Mouse (Mus musculus) v-Abl transformed pro-B cells (cell line): Measurements from ENCODE around the gene Bricd5.
"Not testable (repeated sequence)": the region's sequence is repeated elsewhere in the genome, so short reads cannot be mapped to it uniquely, and the experiment has no call there.

Experiments used
- in situ Hi-C, 2 experiments: fragments of 400-800 bp; cut with MboI; formaldehyde crosslinking; loops; one replicate each; pipeline ENCODE4 v1.15.1; 2025; ENCODE audit not compliant: unreplicated experiment in 2 of 2

Gene Bricd5

DNA sequence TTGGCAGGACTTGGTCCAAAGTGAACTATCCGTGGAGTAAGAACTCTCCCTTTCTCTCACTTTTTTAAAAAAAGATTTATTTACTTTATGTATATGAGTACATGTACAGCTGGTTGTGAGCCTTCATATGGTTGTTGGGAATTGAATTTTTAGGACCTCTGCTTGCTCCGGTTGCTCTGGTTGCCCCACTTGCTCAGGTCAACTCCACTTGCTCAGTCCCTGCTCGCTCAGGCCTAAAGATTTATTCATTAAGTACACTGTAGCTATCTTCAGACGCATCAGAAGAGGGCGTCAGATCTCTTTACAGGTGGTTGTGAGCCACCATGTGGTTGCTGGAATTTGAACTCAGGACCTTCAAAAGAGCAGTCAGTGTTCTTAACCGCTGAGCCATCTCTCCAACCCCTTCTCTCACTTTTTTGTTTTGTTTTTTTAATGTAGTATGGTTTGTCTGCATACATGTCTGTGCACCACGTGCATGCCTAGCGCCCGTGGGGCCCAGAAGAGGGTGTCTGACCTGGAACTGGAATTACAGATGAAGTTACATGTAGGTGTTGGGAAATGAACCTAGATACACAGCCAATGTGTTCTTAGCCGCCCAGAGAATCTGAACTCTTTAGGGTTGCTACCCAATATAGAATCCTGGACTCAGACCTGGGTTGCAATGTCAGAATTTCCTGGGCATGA lies 18.0 kb upstream of the Bricd5 start:
- in situ Hi-C loops = not testable (repeated sequence)

DNA sequence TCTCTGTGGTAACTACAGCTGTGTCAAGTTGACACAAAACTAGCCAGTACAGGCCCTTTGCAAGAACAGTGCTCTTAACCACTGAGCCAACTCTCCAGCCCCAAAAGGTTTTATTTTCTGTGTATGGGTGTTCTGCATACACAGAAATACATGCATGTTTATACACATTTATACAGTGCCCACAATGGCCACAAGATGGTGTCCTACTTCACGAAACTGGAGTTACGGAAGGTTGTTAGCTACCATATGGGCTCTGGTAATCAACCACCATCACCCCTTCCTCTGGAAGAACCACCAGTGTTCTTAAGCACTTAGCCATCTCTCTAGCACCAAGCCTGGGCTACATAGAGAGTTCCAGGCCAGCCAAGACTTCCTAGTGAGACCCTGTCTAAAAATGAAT lies 12.1 kb upstream of the Bricd5 start:
- in situ Hi-C loops = no loop called here

DNA sequence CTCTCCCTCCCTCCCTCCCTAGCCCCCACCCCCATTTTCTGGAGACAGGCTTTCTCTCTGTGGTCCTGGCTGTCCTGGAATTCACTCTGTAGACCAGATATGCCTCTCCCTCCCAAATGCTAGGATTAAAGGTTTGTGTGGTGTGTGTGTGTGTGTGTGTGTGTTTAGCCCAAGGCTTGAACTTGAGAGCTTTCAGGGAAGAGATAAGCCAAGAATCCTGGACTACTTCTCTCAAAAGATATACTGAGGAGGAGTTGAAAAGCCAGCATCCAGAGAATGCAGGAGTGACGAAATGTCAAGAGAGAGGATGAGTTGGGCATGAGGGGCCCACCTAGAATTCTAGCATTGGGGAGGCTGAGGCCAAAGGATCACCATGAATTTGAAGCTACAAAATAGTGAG lies 10.8 kb upstream of the Bricd5 start:
- in situ Hi-C loops = no loop called here

GRCm38 (mm10) chr17:24463374-24464133 lies 10.1 kb upstream of the Bricd5 start:
- in situ Hi-C loops = no loop called here

DNA sequence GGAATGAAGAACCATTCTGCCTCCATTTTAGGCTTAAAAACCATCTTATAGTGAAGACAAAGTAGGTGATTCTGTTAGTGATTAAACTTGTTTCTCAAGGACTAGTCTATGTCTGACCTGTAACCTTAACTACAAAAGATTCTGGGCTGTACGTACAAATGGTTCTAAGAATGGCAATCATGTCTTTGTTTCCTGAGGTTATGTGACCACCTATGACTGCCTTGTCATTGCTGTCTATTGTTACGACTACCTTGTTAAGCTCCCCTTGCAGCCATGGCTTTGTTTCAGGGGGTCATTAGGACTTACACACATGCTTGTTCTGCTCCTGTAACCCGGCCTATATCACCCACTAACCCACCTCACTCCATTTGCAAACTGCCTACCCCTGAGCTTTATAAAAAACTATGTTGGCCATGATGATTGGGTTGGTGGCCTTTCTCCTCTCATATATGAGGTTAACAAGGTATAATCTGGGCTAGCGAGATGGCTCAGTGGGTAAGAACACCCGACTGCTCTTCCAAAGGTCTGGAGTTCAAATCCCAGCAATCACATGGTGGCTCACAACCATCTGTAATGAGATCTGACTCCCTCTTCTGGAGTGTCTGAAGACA lies 4.9 kb upstream of the Bricd5 start:
- in situ Hi-C loops = no loop called here

GRCm38 (mm10) chr17:24469336-24469909 lies 4.3 kb upstream of the Bricd5 start:
- in situ Hi-C loops = no loop called here

GRCm38 (mm10) chr17:24469910-24470602 lies 3.6 kb upstream of the Bricd5 start, which contains the start of the genes E4f1 and Pgp:
TSS of gene E4f1 (minus strand) at chr17:24470313.
TSS of gene Pgp (plus strand) at chr17:24470392.
- in situ Hi-C loops = no loop called here

- in situ Hi-C loops = no loop called here
These were observed 2.8 kb upstream of the Bricd5 start for GRCm38 (mm10) chr17:24470701-24471527.

GRCm38 (mm10) chr17:24472512-24472911 lies 1.2 kb upstream of the Bricd5 start:
- in situ Hi-C loops = no loop called here

- in situ Hi-C loops = no loop called here
These were observed 873 bp downstream of the Bricd5 start for GRCm38 (mm10) chr17:24474557-24474956.

DNA sequence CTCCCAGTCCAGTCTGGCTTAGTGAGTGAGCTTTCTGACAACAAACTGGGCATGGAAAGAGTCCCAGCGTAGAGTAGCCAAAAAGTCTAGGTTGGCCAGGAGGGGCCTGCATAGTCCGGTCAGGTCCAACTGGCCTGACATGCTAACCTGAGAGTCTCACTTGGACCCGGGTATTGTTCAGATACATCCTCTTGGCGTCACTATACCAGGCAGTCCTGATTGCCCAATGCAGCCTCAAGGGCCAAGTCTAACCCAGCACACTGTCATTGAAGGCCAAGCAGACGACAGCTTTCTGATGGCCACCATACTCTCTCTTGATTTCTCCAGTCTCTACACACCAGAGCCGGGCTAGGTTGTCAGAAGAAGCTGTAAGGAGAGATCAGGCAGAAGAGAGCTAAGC lies 1.9 kb downstream of the Bricd5 start:
- in situ Hi-C loops = no loop called here

- in situ Hi-C loops = no loop called here
These were observed 2.5 kb downstream of the Bricd5 start for GRCm38 (mm10) chr17:24476022-24476776.

DNA sequence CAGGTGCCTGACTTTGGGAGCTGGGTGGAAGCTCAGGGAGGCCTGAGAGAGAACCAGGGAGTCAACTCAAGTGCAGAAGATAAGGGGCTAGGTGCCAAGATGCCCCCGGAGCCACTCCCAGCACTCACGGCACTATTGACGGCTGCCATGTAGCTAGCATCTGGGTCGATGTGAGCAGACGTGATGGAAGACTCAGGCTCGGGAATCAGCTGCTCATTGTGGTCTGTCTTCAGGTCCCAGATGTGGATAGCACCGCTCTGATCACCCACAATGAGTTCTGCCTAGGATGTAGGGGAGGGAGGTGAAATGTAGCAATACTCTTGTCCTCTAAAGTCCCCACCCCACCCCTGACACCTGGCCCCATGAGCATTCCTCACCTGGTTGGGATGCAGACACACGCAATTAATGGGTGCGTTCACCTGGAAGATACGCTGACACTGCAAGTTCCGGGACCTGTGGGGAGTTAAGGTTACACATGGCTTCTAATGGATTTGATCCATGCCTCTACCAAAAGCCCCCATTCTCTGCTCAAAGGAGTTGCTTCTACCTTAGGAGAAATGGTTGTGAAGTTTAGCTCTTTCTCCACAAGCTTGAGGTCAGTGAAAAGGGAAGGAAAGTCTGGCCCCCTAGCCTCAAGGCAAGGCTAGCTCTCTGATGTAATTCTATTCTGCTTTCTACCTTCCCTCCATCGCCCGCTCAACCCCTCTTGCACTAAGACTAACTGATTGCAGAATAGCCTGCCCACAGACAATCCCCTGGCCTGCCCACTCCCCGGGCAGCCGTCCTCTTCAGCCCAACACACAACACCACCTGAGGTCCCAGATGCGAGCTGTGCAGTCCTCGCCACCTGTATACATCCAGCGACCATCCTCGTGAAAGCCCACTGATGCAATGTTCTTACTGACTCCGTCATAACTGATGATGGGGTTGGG lies 3.6 kb downstream of the Bricd5 start:
- in situ Hi-C loops = no loop called here

DNA sequence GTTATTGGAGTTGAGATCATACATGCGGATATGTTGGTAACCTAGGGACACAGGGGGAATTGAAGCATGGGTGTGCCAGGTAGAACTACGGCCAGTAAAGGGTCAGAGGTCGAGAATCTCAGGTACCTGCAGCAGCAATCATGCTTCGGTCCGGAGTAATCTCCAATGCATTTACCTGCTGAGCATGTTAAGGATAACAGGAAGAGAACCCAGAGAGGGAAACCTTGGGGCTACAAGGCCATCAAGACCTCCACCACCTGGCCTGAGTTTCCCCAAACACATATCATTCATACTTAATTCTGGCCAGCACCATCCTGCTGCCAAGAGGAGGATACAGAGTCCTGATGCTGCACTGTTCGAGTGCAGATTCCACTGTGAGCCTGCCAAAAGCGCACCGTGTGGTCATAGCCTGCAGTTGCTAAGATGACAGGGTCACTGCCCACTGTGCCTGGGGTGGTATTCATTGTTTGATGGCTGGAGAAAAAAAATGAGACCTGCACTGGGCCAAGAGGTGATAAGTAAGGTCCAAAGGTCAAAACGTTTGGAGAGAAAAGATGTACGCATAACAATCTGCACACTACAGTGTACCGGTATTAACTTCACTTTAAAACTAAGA lies 4.4 kb downstream of the Bricd5 start:
- in situ Hi-C loops = no loop called here

- in situ Hi-C loops = no loop called here
These were observed 5.1 kb downstream of the Bricd5 start, which contains the start of gene Mlst8 for GRCm38 (mm10) chr17:24478663-24479380. TSS of gene Mlst8 (minus strand) at chr17:24479078.

- in situ Hi-C loops = no loop called here
These were observed 5.7 kb downstream of the Bricd5 start for GRCm38 (mm10) chr17:24479431-24479830.
